22 mouse cellular contexts compared by ENCODE assay signal in genomic region chr10:42173839-42174238, GRCm38 (mm10).
DNase-seq lines count a peak whose midpoint lies in the region; ATAC-seq lines count a peak whose summit lies in the region.
"Had no signal": no experiment of that assay in that cellular context is flagged by ENCODE, and none has a peak within 500 bp of the region (broad histone marks: within the 10 kb centered on the region; RNA-seq: fewer than 3 reads in every experiment).

No protein-coding gene starts in this region.

- no peak for ATAC-seq in embryonic facial prominence, embryonic 13.5 days (ENCODE audit: insufficient number of reproducible peaks, insufficient read depth, low FRiP score, low TSS enrichment, low read depth)
- ATAC-seq: hindbrain, embryonic 16.5 days; intestine, embryonic 16.5 days had no signal

- H3K27ac ChIP-seq in embryonic facial prominence, embryonic 13.5 days, result 0 out of 2 replicates have a peak overlapping the region, but pooled peaks have one; percentile 16
- peak overlapping the region; percentile 76 for H3K27ac ChIP-seq in limb, embryonic 10.5 days
- H3K27ac ChIP-seq: heart, embryonic 15.5 days; left cerebral cortex, adult 2 months; liver, embryonic 14.5 days; lung, embryonic 15.5 days; midbrain, embryonic 10.5 days had no signal

- no peak overlapping the region for H3K4me3 ChIP-seq in embryonic facial prominence, embryonic 13.5 days
- no peak overlapping the region for H3K4me3 ChIP-seq in limb, embryonic 10.5 days
- H3K4me3 ChIP-seq: heart, embryonic 15.5 days; left cerebral cortex, adult 2 months; lung, embryonic 15.5 days; midbrain, embryonic 10.5 days had no signal

- no peaks in the 10 kb centered on the region for H3K9me3 ChIP-seq in embryonic facial prominence, embryonic 13.5 days
- no peaks in the 10 kb centered on the region for H3K9me3 ChIP-seq in limb, embryonic 10.5 days (replicated peaks)
- H3K9me3 ChIP-seq: heart, embryonic 15.5 days; lung, embryonic 15.5 days; midbrain, embryonic 10.5 days had no signal

- peaks cover 4% of the 10 kb centered on the region; the same call in 1 of the 2 replicates for H3K36me3 ChIP-seq in embryonic facial prominence, embryonic 13.5 days
- no peaks in the 10 kb centered on the region for H3K36me3 ChIP-seq in limb, embryonic 10.5 days
- H3K36me3 ChIP-seq: heart, embryonic 15.5 days; lung, embryonic 15.5 days; midbrain, embryonic 10.5 days had no signal

- H3K4me1 ChIP-seq in embryonic facial prominence, embryonic 13.5 days, result peaks cover 27% of the 10 kb centered on the region
- H3K4me1 ChIP-seq in limb, embryonic 10.5 days, result peaks cover 43% of the 10 kb centered on the region

- 0% methylated on average over 1 of the region's 1 CpGs for WGBS in embryonic facial prominence, embryonic 13.5 days
- 10% methylated on average over 1 of the region's 1 CpGs for WGBS in limb, embryonic 10.5 days

- H3K4me2 ChIP-seq in embryonic facial prominence, embryonic 13.5 days, result no peak overlapping the region
- H3K4me2 ChIP-seq: heart, embryonic 15.5 days; lung, embryonic 15.5 days had no signal

- no peaks in the 10 kb centered on the region for H3K27me3 ChIP-seq in embryonic facial prominence, embryonic 13.5 days
- H3K27me3 ChIP-seq in limb, embryonic 10.5 days (ENCODE audit: low read depth, poor library complexity, severe bottlenecking), result no peaks in the 10 kb centered on the region
- H3K27me3 ChIP-seq: CH12.LX; heart, embryonic 15.5 days; lung, embryonic 15.5 days had no signal

- H3K9ac ChIP-seq in embryonic facial prominence, embryonic 13.5 days, result no peak overlapping the region
- H3K9ac ChIP-seq: heart, embryonic 15.5 days; liver, embryonic 14.5 days; lung, embryonic 15.5 days had no signal

- DNase-seq in heart, adult 11 months, result peak; percentile 49
- no peak for DNase-seq in heart, adult 18-20 months
- DNase-seq in MN1 (ENCODE audit: low spot score), result peak; percentile 30
- peak; percentile 53 for DNase-seq in limb, embryonic 10.5 days (ENCODE audit: low spot score)
- no peak for DNase-seq in spleen, postnatal 10 days (ENCODE audit: low spot score in 2 of 2)
- DNase-seq in spleen, adult 18-20 months, result no peak
- DNase-seq: gastrocnemius, postnatal 14 days; heart, postnatal 4 days; kidney, postnatal 36 days; layer of hippocampus, adult 9-11 months; lung, postnatal 4 days; right cerebral cortex, postnatal 4 days; thymus, postnatal 25 days had no signal

Comparison
In these comparisons a context has a peak if more than half of its experiments do, and no peak if none do; other contexts are left out.
1. DNase-seq: peak in heart, adult 11 months (single experiment), MN1 (single experiment) and limb, embryonic 10.5 days (single experiment); none in heart, adult 18-20 months (0 of 2), spleen, postnatal 10 days (0 of 2) and spleen, adult 18-20 months (0 of 2).